Mouse (Mus musculus): ENCODE measurements around the gene Fggy. TPM values are rescaled to one million over a fixed set of nuclear protein-coding genes. Genes with fewer than 3 reads are reported as not detected.

Gene Fggy
- polyA plus RNA-seq, 1 experiment from 2014 or later, result 11.1 TPM

DNA sequence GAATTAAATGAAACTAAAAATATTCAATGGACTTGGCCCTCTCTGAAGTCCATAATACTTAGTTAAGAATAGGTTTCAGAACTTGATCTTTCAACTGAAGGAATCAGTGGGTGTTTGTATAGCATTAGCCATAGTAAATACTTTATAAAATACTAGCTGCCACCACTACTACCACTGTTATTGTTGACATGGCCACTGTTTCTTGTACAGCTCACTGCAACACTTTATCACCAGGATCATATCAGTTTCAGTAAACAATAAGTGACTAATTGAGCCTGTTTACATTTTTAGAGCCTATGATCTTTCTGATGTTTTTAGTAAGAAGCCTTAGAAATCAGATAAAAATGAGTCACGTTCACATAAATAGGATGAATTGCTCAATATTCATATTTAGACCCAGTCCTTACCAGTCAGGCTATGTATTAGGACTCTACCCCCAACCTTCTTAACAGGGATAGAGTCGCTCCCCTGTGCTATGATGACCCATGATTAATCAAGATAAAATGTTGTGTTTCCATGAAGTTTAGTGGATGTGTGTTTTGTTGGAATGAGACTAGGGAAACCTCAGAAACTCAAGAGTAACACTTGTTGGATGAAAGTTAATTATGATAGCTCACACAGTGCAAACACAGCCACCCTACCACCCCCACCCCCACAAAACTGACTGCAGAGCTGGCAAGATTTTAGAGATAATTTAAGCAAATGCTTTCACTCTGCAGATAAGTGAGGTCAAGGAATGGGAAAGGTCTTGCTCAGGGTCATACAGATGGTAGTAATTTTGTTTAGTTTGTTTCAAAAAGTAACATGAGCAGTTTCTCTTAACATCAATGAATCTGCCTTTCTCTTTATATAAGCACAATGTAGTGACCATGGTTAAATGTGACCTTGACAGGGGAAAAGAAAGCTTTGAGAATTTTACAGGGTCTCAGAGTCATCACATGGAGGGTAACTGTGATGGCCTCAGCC lies 352.7 kb downstream of the Fggy start:
- Histone ChIP-seq H3K9ac (ENCODE audit: low read depth, low read length) (no peak overlapping the region), H3K4me1 (replicated peaks; ENCODE audit: control insufficient read depth, insufficient read depth, low read length) (no peaks in the 10 kb centered on the region), H3K4me2 (replicated peaks; ENCODE audit: low read depth, low read length) (no peak overlapping the region), H3K9me3 (ENCODE audit: control insufficient read depth, low read length) (no peaks in the 10 kb centered on the region), H3K27ac (ENCODE audit: low read depth, low read length) (no peak overlapping the region), H3K4me3 (ENCODE audit: low read depth, low read length) (no peak overlapping the region), H3K36me3 (ENCODE audit: control insufficient read depth, insufficient read depth, low read length) (no peaks in the 10 kb centered on the region), H3K27me3 (ENCODE audit: control insufficient read depth, insufficient read depth, low read length) (no peaks in the 10 kb centered on the region)
- ATAC-seq (ENCODE audit: low FRiP score) (no peak), DNase-seq (ENCODE audit: low spot score) (no peak)
- 84% methylated on average over 2 of the region's 2 CpGs for WGBS

DNA sequence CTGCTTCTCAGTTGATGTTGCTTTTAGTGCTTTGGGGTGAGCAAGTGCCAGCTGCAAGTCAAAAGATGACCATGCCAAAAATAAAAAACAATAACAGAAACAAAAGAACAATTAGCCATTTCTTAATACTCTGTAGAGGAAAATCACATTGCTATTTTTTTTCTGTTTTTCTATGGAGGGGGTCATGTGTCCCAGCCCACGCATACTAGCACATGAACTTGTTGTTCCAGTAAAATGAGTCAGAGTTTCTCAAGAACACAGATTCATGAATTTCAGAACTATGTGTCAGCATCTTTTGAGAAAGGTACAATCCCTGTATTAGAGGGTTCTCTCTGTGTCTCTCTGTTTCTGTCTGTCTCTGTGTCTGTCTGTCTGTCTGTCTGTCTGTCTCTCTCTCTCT lies 355.7 kb downstream of the Fggy start:
- Histone ChIP-seq H3K36me3 (ENCODE audit: control insufficient read depth, insufficient read depth, low read length) (no peaks in the 10 kb centered on the region), H3K9me3 (ENCODE audit: control insufficient read depth, low read length) (no peaks in the 10 kb centered on the region), H3K27ac (ENCODE audit: low read depth, low read length) (no peak overlapping the region), H3K9ac (ENCODE audit: low read depth, low read length) (no peak overlapping the region), H3K4me1 (replicated peaks; ENCODE audit: control insufficient read depth, insufficient read depth, low read length) (no peaks in the 10 kb centered on the region), H3K27me3 (ENCODE audit: control insufficient read depth, insufficient read depth, low read length) (no peaks in the 10 kb centered on the region), H3K4me3 (ENCODE audit: low read depth, low read length) (no peak overlapping the region), H3K4me2 (replicated peaks; ENCODE audit: low read depth, low read length) (no peak overlapping the region)
- no peak for DNase-seq (ENCODE audit: low spot score)
- no peak for ATAC-seq (ENCODE audit: low FRiP score)
- 94% methylated on average over 1 of the region's 1 CpGs for WGBS

DNA sequence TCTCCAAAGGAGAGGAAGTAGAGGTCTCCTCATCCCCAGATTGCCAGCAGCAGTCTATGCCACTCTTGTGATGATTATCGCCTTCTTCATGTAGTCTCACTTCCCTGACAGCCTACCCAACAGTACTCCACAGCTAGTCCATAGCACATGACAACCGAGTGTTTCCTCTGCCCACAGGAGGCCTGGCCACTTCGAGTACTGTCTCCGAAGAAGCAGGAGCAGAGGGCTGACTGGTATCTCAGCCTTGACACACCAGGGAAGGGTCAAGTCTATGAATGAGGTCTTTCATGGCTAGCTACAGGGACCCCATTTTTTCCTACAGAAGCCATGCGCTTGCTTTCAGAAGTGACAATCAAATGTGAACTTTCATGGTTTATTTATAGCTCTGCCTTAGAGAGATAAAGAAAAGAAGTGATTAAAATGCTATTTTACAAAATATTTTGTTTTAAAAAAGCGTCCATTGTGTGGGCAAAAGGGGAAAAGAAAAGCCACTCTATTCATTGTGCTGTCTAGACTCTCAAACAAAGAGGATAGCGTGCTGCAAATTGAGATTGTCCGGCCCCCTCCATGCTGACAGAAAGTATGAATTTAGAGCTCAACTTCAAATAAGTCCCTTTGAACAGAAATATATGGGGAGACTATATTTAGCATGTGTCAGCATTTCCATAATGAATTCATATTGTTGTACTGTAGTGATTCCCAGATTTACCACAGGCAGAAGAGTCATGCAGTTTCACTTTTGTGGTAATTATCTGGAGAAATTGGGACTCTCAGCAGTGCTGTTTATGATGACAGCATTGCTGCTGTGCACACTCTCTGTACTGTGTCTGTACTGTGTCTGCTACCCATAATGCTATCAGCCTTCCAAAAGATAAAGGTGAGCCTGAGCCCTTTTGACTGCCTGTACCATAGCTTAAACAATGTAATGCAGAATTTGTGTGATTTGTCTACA lies 358.6 kb downstream of the Fggy start:
- Histone ChIP-seq H3K4me2 (replicated peaks; ENCODE audit: low read depth, low read length) (no peak overlapping the region), H3K27ac (ENCODE audit: low read depth, low read length) (no peak overlapping the region), H3K36me3 (ENCODE audit: control insufficient read depth, insufficient read depth, low read length) (no peaks in the 10 kb centered on the region), H3K9me3 (ENCODE audit: control insufficient read depth, low read length) (no peaks in the 10 kb centered on the region), H3K4me3 (ENCODE audit: low read depth, low read length) (no peak overlapping the region), H3K27me3 (ENCODE audit: control insufficient read depth, insufficient read depth, low read length) (no peaks in the 10 kb centered on the region), H3K4me1 (replicated peaks; ENCODE audit: control insufficient read depth, insufficient read depth, low read length) (no peaks in the 10 kb centered on the region), H3K9ac (ENCODE audit: low read depth, low read length) (no peak overlapping the region)
- peak; percentile 77 for ATAC-seq (ENCODE audit: low FRiP score)
- 41% methylated on average over 8 of the region's 8 CpGs for WGBS
- peak; percentile 28 for DNase-seq (ENCODE audit: low spot score)

DNA sequence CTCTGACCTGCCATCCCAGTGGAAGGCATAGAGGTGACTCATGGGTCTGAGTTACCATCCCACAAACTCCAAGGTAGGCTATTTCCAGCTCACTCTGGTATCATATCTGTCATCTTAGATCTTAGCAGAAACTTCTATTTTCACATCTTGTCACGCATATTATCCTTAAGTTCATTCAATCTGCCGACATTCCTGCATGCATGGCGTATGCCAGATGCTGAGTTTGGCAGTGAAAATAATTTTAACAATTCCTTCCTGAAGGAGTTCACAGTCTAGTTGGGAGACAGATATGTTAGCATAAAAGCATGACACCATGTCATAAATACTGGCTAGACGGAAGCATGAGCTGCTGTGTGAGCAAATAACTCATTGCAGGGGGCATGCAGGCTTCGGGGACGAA lies 360.4 kb downstream of the Fggy start:
- Histone ChIP-seq H3K9me3 (ENCODE audit: control insufficient read depth, low read length) (no peaks in the 10 kb centered on the region), H3K4me1 (replicated peaks; ENCODE audit: control insufficient read depth, insufficient read depth, low read length) (no peaks in the 10 kb centered on the region), H3K4me2 (replicated peaks; ENCODE audit: low read depth, low read length) (no peak overlapping the region), H3K36me3 (ENCODE audit: control insufficient read depth, insufficient read depth, low read length) (no peaks in the 10 kb centered on the region), H3K9ac (ENCODE audit: low read depth, low read length) (no peak overlapping the region), H3K4me3 (ENCODE audit: low read depth, low read length) (no peak overlapping the region), H3K27ac (ENCODE audit: low read depth, low read length) (no peak overlapping the region), H3K27me3 (ENCODE audit: control insufficient read depth, insufficient read depth, low read length) (no peaks in the 10 kb centered on the region)
- ATAC-seq (ENCODE audit: low FRiP score) (no peak), DNase-seq (ENCODE audit: low spot score) (no peak)
- WGBS, result 75% methylated on average over 6 of the region's 6 CpGs

DNA sequence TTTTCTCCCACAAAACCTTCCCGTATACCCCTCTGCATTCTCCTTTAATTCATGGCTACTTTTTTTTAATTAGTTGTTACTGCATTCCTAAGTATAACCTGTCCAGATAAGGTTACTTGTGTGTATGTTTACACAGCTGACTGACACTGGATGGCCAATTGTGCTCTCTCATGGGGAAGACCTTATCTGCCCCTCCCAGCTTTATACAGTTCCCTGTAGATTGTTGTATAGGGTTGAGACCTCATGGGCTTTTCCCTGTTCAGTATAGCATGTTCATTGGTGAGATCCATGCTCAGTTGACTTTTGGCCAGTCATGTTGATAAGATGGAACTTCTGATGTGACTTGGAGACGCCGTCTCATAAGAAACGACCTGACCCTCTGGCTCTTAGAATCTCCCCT lies 363.1 kb downstream of the Fggy start:
- Histone ChIP-seq H3K36me3 (ENCODE audit: control insufficient read depth, insufficient read depth, low read length) (no peaks in the 10 kb centered on the region), H3K27me3 (ENCODE audit: control insufficient read depth, insufficient read depth, low read length) (no peaks in the 10 kb centered on the region), H3K9ac (ENCODE audit: low read depth, low read length) (no peak overlapping the region), H3K4me3 (ENCODE audit: low read depth, low read length) (no peak overlapping the region), H3K27ac (ENCODE audit: low read depth, low read length) (no peak overlapping the region), H3K4me1 (replicated peaks; ENCODE audit: control insufficient read depth, insufficient read depth, low read length) (no peaks in the 10 kb centered on the region), H3K9me3 (ENCODE audit: control insufficient read depth, low read length) (no peaks in the 10 kb centered on the region), H3K4me2 (replicated peaks; ENCODE audit: low read depth, low read length) (no peak overlapping the region)
- 79% methylated on average over 4 of the region's 4 CpGs for whole genome bisulfite sequencing
- ATAC-seq (ENCODE audit: low FRiP score), result no peak
- DNase-seq (ENCODE audit: low spot score), result no peak

DNA sequence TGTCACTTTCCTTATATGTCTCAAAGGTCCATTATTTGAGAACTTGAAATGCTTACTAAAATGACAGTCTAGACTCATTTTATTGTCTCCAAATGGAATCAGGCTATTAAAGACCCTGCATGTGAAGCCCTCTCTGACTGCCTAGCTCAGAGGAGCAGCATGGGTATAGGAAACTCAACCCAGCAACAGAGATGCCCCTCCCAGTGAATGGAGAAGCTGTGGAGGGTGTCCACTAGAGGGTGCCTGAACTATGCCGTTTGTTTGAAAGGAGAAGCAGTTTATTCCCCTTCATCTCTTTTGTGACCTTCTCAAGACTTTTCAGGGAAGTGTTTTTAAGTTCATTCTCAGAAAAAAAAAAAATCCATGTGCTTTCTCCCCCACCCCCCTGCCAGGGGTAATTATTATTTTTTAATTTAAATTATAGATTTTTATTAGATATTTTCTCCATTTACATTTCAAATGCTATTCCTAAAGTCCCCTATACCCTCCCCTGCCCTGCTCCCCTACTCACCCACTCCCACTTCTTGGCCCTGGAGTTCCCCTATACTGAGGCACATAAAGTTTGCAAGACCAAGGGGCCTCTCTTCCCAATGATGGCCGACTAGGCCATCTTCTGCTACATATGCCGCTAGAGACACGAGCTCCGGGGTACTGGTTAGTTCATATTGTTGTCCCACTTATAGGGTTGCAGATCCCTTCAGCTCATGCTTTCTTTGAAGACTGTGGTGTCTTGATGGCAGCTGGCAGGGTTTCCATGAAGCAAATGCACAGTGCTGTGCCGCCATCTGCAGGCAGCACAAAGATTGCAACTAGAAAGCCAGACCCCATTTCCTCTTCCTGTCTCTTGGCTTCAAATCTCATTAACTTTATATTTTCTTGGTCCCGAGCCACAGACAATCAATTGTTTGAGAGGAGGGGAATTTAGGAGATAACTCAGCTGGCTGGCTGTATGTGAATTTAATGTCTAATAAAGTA lies 367.2 kb downstream of the Fggy start:
- no peaks in the 10 kb centered on the region for H3K27me3 ChIP-seq (ENCODE audit: control insufficient read depth, insufficient read depth, low read length)
- no peaks in the 10 kb centered on the region for H3K4me1 ChIP-seq (replicated peaks; ENCODE audit: control insufficient read depth, insufficient read depth, low read length)
- H3K27ac ChIP-seq (ENCODE audit: low read depth, low read length), result no peak overlapping the region
- no peak overlapping the region for H3K4me2 ChIP-seq (replicated peaks; ENCODE audit: low read depth, low read length)
- ATAC-seq (ENCODE audit: low FRiP score) (peak; percentile 76; the same call in 1 of the 2 replicates), DNase-seq (ENCODE audit: low spot score) (peak; percentile 88)
- H3K9me3 ChIP-seq (ENCODE audit: control insufficient read depth, low read length), result no peaks in the 10 kb centered on the region
- H3K4me3 ChIP-seq (ENCODE audit: low read depth, low read length), result no peak overlapping the region
- no peak overlapping the region for H3K9ac ChIP-seq (ENCODE audit: low read depth, low read length)
- 14% methylated on average over 7 of the region's 7 CpGs for WGBS
- H3K36me3 ChIP-seq (ENCODE audit: control insufficient read depth, insufficient read depth, low read length), result no peaks in the 10 kb centered on the region

DNA sequence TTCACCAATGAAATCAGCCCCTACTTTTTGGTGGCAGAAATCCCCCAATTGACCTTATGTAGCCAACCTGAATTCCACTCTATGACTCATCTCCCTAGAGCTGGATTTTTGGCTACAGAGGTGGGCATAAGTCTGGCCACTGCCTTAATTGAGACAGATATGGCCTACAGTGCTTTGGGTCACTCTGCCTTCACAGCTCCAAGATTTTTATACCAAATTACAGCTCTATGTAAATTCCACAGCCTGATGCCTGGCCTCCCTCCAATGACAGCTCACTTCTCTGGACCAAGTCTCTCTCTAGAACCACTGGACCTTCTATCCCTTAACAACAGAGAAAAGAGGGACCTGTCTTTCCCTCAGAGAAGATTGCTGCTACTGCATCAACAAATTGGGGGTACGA lies 371.5 kb downstream of the Fggy start:
- ATAC-seq (ENCODE audit: low FRiP score) (no peak), DNase-seq (ENCODE audit: low spot score) (no peak)
- H3K27me3 ChIP-seq (ENCODE audit: control insufficient read depth, insufficient read depth, low read length), result no peaks in the 10 kb centered on the region
- 94% methylated on average over 1 of the region's 1 CpGs for WGBS
- H3K4me3 ChIP-seq (ENCODE audit: low read depth, low read length), result no peak overlapping the region
- no peak overlapping the region for H3K9ac ChIP-seq (ENCODE audit: low read depth, low read length)
- H3K9me3 ChIP-seq (ENCODE audit: control insufficient read depth, low read length), result no peaks in the 10 kb centered on the region
- H3K36me3 ChIP-seq (ENCODE audit: control insufficient read depth, insufficient read depth, low read length), result no peaks in the 10 kb centered on the region
- H3K27ac ChIP-seq (ENCODE audit: low read depth, low read length), result no peak overlapping the region
- no peaks in the 10 kb centered on the region for H3K4me1 ChIP-seq (replicated peaks; ENCODE audit: control insufficient read depth, insufficient read depth, low read length)
- no peak overlapping the region for H3K4me2 ChIP-seq (replicated peaks; ENCODE audit: low read depth, low read length)

DNA sequence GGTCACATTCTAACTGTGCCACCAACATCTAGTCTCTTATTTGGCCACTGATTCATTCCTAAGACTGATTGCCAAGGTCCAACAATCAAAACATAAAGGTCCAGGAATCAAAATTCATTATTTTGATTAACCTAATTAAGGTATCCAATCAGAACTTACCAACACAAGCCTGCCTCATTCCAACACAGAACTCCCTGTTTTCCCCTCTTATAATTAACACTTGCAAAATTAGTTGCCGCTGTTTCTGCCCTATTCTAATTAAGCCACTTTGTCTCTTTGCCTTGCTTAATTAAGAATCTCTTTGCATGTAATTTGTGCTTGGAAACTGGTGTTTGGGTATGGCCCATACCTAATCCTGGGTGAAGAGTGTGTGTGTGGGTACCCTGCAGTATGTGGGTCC lies 372.6 kb downstream of the Fggy start:
- Histone ChIP-seq H3K4me2 (replicated peaks; ENCODE audit: low read depth, low read length) (no peak overlapping the region), H3K9me3 (ENCODE audit: control insufficient read depth, low read length) (no peaks in the 10 kb centered on the region), H3K4me3 (ENCODE audit: low read depth, low read length) (no peak overlapping the region), H3K9ac (ENCODE audit: low read depth, low read length) (no peak overlapping the region), H3K4me1 (replicated peaks; ENCODE audit: control insufficient read depth, insufficient read depth, low read length) (no peaks in the 10 kb centered on the region), H3K36me3 (ENCODE audit: control insufficient read depth, insufficient read depth, low read length) (no peaks in the 10 kb centered on the region), H3K27ac (ENCODE audit: low read depth, low read length) (no peak overlapping the region), H3K27me3 (ENCODE audit: control insufficient read depth, insufficient read depth, low read length) (no peaks in the 10 kb centered on the region)
- DNase-seq (ENCODE audit: low spot score), result no peak
- 95% methylated on average over 1 of the region's 1 CpGs for WGBS
- no peak for ATAC-seq (ENCODE audit: low FRiP score)
